Mouse (Mus musculus): Measurements from ENCODE around the gene Ppm1a.

DNA sequence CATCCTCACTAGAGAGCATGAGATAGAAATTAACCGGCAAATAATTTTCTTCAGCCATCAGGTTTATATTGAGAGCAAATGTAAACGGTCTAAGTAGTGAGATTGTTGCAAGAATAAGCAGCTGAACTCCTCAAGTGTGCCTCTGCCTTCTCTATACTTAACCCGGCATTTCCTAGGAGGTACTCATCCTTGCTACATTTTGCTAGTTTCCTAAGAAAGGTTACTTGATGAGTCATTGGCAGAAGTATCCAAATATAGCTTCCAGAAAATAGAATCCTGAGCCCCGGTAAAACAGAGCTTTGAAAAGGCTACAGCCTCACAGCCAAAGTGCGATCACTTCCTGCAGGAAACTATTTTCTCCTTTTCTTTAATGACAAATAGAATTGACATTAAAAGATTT is 7.2 kb upstream of the Ppm1a start:
- TF ChIP-seq CTCF (IDR thresholded peaks at IDR 0.05; ENCODE audit: borderline replicate concordance, insufficient read depth, low read depth, low read length) (no peak), POLR2A (IDR thresholded peaks at IDR 0.05; ENCODE audit: borderline replicate concordance, insufficient read depth, low read length) (no peak)
